Mouse (Mus musculus): ENCODE measurements around the gene Ccnj.

Gene Ccnj

DNA sequence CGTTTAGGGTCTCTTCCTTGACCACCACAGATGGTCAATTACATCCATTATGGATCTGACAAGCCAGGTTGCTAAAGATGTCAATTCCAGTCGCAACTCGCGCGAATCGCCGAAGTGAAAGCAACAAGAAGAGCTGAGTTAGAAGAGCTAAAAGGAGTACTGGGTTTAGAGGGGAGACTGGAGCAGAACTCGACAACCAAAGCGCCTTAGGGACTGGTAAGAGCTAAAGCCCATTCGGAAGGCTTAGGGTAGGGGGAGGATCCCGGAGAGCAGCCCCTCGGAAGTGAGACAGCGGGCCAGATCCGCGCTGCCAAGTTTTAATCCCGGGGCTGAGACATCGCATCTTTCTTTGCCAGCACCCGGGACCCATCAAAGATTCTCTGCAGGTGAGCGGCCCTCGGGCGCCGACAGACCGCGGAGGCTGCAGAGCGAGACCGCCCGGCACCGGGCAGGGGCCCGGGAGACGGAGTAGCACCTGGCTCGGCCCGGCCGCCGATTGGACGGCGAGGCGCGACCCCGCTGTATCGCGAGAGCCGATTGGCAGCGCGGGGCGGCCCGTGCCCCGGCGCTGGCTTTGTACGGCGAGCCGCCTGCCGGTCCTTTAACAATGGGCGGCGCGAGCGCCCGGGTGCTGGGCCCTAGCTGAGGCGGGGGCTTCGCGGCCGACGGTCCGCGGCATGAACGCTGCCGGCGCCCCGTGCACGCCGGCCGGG lies at the start of gene Ccnj:
Gene Ccnj (plus strand): TSS at position 577 of the 713 bp plus-strand sequence.
- DNase-seq (ENCODE audit: low spot score) = peak; percentile 93

- no peak for DNase-seq (ENCODE audit: low spot score)
These were observed 42.9 kb upstream of the Ccnj start for GRCm38 (mm10) chr19:40788004-40788714.

DNA sequence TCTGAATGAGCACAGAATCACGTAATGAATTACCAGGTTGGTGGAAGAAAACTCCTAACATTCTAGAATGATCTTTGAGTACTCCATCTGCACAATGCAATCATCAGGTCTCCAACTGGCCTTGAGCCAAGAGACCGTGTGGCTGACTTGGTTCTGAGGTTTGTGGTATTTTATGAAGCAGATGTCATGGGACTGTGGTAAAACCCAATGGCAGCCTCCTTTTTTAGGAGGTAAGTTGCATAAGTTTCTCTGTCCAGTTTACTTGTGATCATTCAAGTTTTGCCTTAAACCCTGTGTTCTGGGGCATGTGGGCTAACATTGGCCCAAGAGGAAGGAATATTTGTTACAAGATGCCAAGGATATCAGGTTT lies 42.4 kb upstream of the Ccnj start:
- DNase-seq (ENCODE audit: low spot score) = no peak

- DNase-seq (ENCODE audit: low spot score) = no peak
These were observed 25.8 kb upstream of the Ccnj start for GRCm38 (mm10) chr19:40805176-40805737.

GRCm38 (mm10) chr19:40809858-40810257 lies 21.2 kb upstream of the Ccnj start:
- no peak for DNase-seq (ENCODE audit: low spot score)

DNA sequence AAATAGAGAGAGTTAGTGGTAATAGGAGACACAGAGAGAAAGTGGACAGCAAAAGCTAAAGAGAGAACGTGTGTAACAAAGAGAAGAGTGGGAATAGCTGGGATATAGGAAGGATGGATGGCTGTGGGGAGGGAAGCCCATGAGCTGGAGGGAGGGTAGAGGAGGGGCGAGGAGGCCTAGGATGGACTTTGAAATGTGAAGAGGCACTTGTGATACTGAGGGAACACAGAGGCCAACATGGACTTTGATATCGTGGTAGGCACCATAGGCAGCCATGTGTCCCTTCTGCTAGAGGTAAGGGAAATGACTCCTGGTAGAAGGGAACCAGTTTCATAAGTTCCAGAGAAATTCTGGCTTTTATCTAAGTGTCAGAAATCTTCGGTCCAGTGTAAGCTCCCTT lies 19.2 kb upstream of the Ccnj start:
- no peak for DNase-seq (ENCODE audit: low spot score)

DNA sequence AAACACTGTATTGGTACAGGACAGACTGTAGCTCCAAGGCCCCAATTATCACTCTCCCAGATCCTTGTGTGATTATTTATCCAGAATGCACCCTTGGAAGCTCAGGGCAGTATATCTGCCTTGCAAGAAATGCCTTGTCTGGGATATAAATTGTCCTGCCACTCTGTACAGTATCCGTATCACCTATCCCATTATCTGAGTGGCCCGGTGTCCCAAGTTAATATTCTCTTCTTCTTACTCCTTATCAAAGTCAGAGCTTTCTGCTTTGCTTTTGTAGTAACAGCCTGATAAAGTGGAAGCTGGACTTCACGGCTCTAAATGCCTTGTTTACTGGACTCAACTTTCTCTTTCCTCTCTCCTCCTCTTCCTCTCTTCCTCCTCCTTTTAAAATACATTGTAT lies 18.3 kb upstream of the Ccnj start:
- DNase-seq (ENCODE audit: low spot score) = no peak

DNA sequence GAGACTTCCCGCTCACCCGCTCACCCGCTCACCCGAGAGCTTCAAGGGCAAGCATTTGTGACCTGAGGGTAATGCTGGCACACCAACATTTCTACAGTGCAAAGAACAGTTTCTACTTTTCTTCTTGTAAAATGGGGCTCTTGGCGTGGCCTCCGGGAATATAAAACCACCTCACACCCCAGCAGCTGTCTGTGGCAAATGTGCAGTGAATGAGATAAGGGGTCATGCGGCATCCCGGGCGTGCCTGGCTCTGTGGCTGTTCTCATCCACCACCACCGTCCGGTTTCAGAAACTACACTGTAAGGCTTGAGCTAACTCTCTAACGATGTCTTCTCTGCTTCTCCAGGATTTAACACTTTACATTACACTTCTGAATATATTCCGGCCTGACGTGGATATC lies 17.7 kb upstream of the Ccnj start:
- no peak for DNase-seq (ENCODE audit: low spot score)

DNA sequence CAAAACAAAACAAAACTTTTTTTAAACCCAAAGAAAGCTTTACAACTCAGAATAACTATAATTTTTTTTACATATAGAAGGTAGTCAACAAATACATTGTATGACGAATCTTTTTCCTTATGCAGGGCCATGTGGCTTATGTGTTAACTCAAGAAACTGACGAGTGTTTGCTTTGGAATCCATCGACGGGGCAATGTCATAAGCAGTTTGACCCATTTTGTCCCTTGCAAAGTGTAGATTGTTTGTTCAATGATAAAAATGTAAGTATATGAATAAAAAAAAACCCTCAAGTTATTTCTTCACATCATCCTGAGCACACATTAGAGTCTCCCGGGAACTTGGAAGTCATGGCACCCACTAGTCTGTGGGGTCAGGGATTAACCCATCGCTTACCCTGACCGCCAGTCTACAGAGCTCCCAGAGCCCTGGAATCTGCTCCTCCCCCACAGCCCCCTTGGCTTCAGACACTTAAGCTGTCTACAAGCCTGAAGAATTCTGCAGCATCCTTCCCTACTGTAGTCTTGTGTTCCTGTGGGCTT lies 15.4 kb upstream of the Ccnj start:
- DNase-seq (ENCODE audit: low spot score) = no peak

- DNase-seq (ENCODE audit: low spot score) = no peak
These were observed 13.1 kb upstream of the Ccnj start for GRCm38 (mm10) chr19:40817901-40818532.

DNA sequence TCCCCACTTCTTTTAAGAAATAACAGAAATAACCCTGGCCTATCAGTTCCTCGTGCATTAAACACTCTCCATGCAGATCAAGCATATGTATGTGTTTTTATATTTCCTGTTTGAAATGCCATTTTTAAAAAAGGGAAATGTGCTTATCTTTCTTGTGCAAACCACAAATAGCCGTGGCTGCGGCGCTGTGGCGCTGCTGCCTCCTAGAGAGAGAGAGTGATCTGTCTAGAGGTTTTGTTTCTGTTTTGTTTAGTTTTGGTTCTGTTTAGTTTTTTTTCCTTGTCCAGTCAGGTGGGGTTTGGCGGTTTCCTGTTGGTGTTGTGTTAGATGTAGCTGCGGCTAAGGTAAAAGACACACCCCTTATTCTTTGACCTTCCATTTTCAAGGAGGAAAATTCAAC lies 12.3 kb upstream of the Ccnj start:
- DNase-seq (ENCODE audit: low spot score) = peak; percentile 46

DNA sequence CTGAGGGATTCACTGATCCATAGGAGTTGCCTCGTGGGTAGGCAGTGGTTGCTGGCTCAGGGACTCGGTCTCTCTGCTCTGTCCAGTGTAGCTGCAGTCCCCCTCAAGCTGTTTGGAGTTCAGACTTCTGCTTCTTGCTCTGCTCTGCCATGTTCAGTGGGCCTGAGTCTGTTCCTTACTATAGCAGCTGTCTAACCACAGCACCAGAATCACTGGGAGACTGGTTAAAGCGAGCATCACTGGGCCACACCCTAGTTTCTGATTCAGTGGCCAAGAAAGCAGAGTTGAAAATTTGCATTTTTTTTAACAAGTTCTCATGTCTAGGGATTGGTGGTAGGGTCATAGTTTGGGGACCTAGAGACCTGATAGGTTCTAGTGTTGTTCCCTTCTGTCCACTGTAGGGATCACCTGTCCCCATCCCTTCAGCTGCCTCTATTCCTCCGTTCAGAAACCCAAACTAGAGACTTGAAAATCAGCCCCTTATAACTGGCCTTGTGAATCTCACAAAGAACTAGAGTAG lies 9.7 kb upstream of the Ccnj start:
- DNase-seq (ENCODE audit: low spot score) = no peak

DNA sequence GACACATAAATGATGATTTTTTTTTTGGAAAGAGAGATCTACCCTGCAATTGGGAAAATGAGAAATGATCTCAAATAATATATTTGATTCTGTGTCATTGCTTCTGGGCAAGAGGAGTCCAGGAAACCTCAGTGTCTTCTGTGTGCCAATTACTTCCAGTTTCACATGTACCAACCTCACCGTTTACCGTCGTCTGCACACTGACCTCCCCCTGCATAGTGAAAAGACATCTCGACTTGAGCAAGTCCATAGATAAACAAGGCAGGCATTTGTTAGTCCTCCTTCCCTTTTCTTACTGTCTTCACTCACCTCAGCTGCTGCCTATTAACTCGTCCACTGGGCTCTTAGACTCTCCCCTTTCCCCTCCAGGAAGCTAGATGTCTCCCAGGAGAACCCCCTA lies 5.4 kb upstream of the Ccnj start:
- no peak for DNase-seq (ENCODE audit: low spot score)

GRCm38 (mm10) chr19:40826735-40827134 lies 4.3 kb upstream of the Ccnj start:
- DNase-seq (ENCODE audit: low spot score) = no peak

- DNase-seq (ENCODE audit: low spot score) = no peak
These were observed 881 bp upstream of the Ccnj start for GRCm38 (mm10) chr19:40830198-40830597.

DNA sequence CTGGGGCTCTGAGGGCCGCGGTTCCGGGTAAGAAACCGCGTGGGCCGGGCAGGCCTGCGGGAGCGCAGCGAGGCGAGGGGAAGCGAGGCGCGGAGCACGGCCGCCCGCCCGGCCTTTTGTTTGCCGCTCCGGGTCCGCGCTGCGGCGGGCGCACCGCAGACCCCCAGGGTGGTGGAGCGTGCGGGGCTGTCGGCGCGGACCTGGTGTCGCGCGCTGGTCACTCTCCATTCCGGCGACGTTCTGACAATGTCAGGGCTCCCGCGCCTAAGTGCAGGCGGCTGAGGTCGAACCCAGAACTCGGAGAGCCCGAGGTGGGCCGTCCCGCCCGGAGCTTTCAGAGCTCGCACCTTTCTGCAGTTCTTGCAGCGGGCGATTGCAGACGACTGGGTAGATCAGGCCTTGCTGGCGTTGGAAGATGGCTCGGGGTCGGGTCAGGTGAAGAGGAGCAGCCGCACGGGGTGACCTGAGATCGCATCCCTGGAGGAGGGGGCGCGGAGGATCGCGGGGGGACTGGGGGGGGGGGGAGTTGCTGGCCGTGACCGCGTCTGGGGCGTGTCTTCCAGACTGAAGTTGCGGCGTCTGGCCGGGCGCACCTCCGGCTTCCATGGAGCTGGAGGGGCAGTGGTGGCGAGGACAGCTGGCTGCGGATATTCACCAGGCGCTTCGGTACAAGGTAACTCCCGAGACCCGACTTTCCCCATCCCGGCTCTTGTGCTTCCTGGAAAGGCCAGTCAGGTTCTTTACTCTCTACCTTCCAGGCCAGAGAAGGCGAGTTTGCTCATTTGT lies 530 bp downstream of the Ccnj start:
- peak; percentile 26 for DNase-seq (ENCODE audit: low spot score)

DNA sequence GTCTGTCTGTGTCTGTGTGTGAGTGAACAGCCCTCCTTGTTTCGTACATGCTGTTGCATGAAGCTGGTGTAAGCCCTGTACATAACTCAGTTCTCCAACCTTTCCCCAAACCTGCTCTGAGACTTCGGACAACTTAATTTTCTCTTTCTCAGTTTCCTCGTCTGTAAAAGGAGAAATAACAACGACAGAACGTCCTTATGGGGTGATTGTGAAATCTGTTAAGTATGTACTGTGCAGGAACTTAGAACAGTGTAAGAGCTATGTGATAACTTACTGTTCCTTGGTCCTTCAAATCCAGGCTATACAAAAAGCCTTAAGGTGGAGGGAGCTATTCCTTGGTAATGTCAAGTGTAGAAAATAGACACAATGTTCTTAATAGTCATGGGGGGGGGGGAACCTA lies 1.3 kb downstream of the Ccnj start:
- peak; percentile 36 for DNase-seq (ENCODE audit: low spot score)

- no peak for DNase-seq (ENCODE audit: low spot score)
These were observed 3.4 kb downstream of the Ccnj start for GRCm38 (mm10) chr19:40834436-40834835.

DNA sequence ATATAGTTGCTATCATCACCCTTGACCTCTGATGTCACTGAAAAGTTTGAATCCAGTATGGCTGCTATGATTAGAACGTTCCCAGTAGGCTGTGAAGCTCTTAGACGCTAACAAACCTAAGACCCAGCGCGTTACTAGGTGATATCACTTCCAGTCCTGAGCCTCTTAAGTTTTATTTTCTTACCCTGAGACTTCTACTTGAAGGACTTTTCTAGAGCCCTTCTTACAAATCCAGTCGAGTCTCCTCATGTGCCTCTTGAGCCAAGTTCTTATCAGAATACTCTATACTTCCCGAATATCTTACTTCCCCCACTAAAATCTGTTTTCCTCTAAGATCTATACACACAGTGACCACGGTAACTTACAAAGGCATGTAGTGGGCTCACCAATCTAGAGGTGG lies 7.1 kb downstream of the Ccnj start:
- peak; percentile 73 for DNase-seq (ENCODE audit: low spot score)

- no peak for DNase-seq (ENCODE audit: low spot score)
These were observed 9.2 kb downstream of the Ccnj start for GRCm38 (mm10) chr19:40840303-40840702.

- no peak for DNase-seq (ENCODE audit: low spot score)
These were observed 10.0 kb downstream of the Ccnj start for GRCm38 (mm10) chr19:40841083-40841482.

DNA sequence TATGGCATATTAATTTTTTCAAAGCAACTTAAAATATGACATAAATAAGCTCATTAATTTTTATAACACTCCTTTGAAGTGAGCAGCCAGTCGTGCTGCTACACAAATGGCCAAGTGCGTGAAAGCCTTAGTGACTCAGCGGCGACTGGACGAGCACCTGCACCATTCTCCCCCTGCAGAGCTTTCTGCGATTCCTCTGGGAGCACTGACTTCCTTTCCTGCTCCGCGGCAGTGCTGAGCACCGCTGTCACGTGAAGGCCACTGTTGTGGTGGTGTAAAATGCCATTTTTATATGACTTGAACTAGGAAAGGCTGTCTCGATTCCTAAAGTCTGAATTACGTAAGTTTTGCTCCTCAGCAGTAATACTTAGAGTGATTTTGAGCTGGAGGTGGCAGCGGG lies 10.5 kb downstream of the Ccnj start:
- no peak for DNase-seq (ENCODE audit: low spot score)

Measured in lung, postnatal 25 days (tissue).